Mouse (Mus musculus): ENCODE results near the gene B3galnt2. TPM values are rescaled to one million over a fixed set of nuclear protein-coding genes. Genes with fewer than 3 reads are reported as not detected.

B3galnt2 gene
- polyA plus RNA-seq, 1 experiment = 46.4 TPM

DNA sequence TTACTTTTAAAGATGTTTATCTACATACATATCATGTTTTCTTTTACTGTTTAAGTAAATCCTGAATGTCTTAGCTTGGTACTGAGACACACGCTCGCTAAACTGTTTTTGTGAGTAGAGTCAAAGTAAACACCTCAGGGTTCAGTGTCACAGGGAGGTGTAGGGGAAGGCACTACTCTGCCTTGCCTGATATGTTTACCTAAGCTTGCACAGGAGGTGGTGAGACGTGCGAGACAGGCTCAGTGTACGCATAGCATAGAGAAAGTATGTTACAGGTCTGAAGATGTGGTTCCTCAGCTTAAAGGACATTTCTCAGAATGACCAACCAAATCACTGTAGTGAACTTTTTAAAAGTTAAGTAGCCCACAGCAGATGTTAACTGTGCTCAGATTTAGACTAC, 43.2 kb downstream of the B3galnt2 start:
- 62% methylated on average over 5 of the region's 5 CpGs for WGBS
- TF ChIP-seq POLR2A (IDR thresholded peaks at IDR 0.05; ENCODE audit: borderline replicate concordance, extremely low read depth, low read depth, low read length) = no peak
- no peak for TF ChIP-seq CTCF (IDR thresholded peaks at IDR 0.05; ENCODE audit: insufficient read depth, low read length)
- no peaks in the 10 kb centered on the region for H3K4me1 ChIP-seq (ENCODE audit: control insufficient read depth, insufficient read depth, low read length)

GRCm38 (mm10) chr13:14002706-14003105, 48.4 kb downstream of the B3galnt2 start:
- Histone ChIP-seq H3K4me3 (replicated peaks; ENCODE audit: extremely low read depth, low read depth, low read length) (no peak overlapping the region), H3K4me1 (ENCODE audit: control insufficient read depth, insufficient read depth, low read length) (no peaks in the 10 kb centered on the region)
- DNase-seq = no peak
- 64% methylated on average over 2 of the region's 2 CpGs for WGBS
- TF ChIP-seq POLR2A (IDR thresholded peaks at IDR 0.05; ENCODE audit: borderline replicate concordance, extremely low read depth, low read depth, low read length) = no peak
- TF ChIP-seq CTCF (IDR thresholded peaks at IDR 0.05; ENCODE audit: insufficient read depth, low read length) = no peak

More for the DNA sequence above, 43.2 kb downstream of the B3galnt2 start:
- DNase-seq = no peak
- H3K4me3 ChIP-seq (replicated peaks; ENCODE audit: extremely low read depth, low read depth, low read length) = no peak overlapping the region

DNA sequence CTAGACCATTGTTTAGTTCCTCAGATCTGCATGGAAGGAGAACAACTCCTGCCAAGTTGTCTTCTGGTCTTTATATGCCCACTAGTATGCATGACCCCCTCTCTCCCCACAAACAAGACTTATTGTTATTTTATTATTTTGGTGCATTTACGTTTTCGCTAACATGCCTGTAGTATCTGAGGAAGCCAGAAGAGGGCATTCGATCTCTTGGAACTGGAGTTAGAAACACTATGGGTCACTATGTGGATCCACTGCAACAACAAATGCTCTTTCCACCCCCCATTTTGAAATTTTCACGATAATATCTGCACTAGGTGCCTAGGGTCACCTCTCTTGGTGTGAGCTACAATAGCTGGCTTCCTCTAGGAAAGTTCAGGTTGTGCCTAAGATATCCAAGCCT, 49.8 kb downstream of the B3galnt2 start:
- Histone ChIP-seq H3K4me3 (replicated peaks; ENCODE audit: extremely low read depth, low read depth, low read length) (no peak overlapping the region), H3K4me1 (ENCODE audit: control insufficient read depth, insufficient read depth, low read length) (no peaks in the 10 kb centered on the region)
- DNase-seq = no peak
- TF ChIP-seq CTCF (IDR thresholded peaks at IDR 0.05; ENCODE audit: insufficient read depth, low read length) = no peak
- no peak for TF ChIP-seq POLR2A (IDR thresholded peaks at IDR 0.05; ENCODE audit: borderline replicate concordance, extremely low read depth, low read depth, low read length)
- WGBS = 77% methylated on average over 4 of the region's 4 CpGs

- Histone ChIP-seq H3K4me3 (replicated peaks; ENCODE audit: extremely low read depth, low read depth, low read length) (no peak overlapping the region), H3K4me1 (ENCODE audit: control insufficient read depth, insufficient read depth, low read length) (no peaks in the 10 kb centered on the region)
- TF ChIP-seq POLR2A (IDR thresholded peaks at IDR 0.05; ENCODE audit: borderline replicate concordance, extremely low read depth, low read depth, low read length) (no peak), CTCF (IDR thresholded peaks at IDR 0.05; ENCODE audit: insufficient read depth, low read length) (no peak)
- 92% methylated on average over 5 of the region's 5 CpGs for WGBS
- no peak for DNase-seq
These were observed 50.7 kb downstream of the B3galnt2 start for GRCm38 (mm10) chr13:14004999-14005398.

GRCm38 (mm10) chr13:14006056-14006455, 51.8 kb downstream of the B3galnt2 start:
- no peak overlapping the region for H3K4me3 ChIP-seq (replicated peaks; ENCODE audit: extremely low read depth, low read depth, low read length)
- 72% methylated on average over 2 of the region's 2 CpGs for WGBS
- H3K4me1 ChIP-seq (ENCODE audit: control insufficient read depth, insufficient read depth, low read length) = no peaks in the 10 kb centered on the region
- TF ChIP-seq POLR2A (IDR thresholded peaks at IDR 0.05; ENCODE audit: borderline replicate concordance, extremely low read depth, low read depth, low read length) = no peak
- no peak for TF ChIP-seq CTCF (IDR thresholded peaks at IDR 0.05; ENCODE audit: insufficient read depth, low read length)
- no peak for DNase-seq

- no peak for DNase-seq
- WGBS = 92% methylated on average over 4 of the region's 4 CpGs
- Histone ChIP-seq H3K4me1 (ENCODE audit: control insufficient read depth, insufficient read depth, low read length) (no peaks in the 10 kb centered on the region), H3K4me3 (replicated peaks; ENCODE audit: extremely low read depth, low read depth, low read length) (no peak overlapping the region)
- TF ChIP-seq POLR2A (IDR thresholded peaks at IDR 0.05; ENCODE audit: borderline replicate concordance, extremely low read depth, low read depth, low read length) = no peak
- TF ChIP-seq CTCF (IDR thresholded peaks at IDR 0.05; ENCODE audit: insufficient read depth, low read length) = no peak
These were observed 57.3 kb downstream of the B3galnt2 start for GRCm38 (mm10) chr13:14011454-14011995.

GRCm38 (mm10) chr13:14014001-14014400, 59.7 kb downstream of the B3galnt2 start:
- no peak for TF ChIP-seq POLR2A (IDR thresholded peaks at IDR 0.05; ENCODE audit: borderline replicate concordance, extremely low read depth, low read depth, low read length)
- TF ChIP-seq CTCF (IDR thresholded peaks at IDR 0.05; ENCODE audit: insufficient read depth, low read length) = no peak
- Histone ChIP-seq H3K4me3 (replicated peaks; ENCODE audit: extremely low read depth, low read depth, low read length) (no peak overlapping the region), H3K4me1 (ENCODE audit: control insufficient read depth, insufficient read depth, low read length) (no peaks in the 10 kb centered on the region)
- DNase-seq = no peak
- 93% methylated on average over 2 of the region's 2 CpGs for WGBS

GRCm38 (mm10) chr13:14014540-14014939, 60.3 kb downstream of the B3galnt2 start:
- 91% methylated on average over 4 of the region's 4 CpGs for WGBS
- H3K4me1 ChIP-seq (ENCODE audit: control insufficient read depth, insufficient read depth, low read length) = no peaks in the 10 kb centered on the region
- H3K4me3 ChIP-seq (replicated peaks; ENCODE audit: extremely low read depth, low read depth, low read length) = no peak overlapping the region
- DNase-seq = no peak
- TF ChIP-seq POLR2A (IDR thresholded peaks at IDR 0.05; ENCODE audit: borderline replicate concordance, extremely low read depth, low read depth, low read length) = no peak
- TF ChIP-seq CTCF (IDR thresholded peaks at IDR 0.05; ENCODE audit: insufficient read depth, low read length) = no peak

DNA sequence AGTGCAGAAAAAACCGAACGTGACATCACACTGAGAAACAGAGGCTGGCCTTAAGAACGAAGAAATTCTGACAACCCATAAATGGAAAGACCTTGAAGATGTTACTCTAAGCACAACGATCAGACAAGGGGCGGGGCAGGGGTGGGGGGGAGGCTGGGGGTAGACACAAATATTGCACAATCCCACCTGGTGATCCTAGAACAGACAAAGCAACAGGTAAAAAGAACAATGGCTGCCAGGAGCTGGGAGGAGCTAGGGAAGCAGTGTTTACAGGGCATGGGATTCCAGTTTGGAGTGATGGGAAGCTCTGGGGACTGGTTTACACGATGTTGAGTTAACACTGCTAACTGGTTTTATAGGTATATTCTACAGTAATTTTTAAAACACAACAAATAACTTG, 61.3 kb downstream of the B3galnt2 start:
- DNase-seq = no peak
- TF ChIP-seq CTCF (IDR thresholded peaks at IDR 0.05; ENCODE audit: insufficient read depth, low read length) (no peak), POLR2A (IDR thresholded peaks at IDR 0.05; ENCODE audit: borderline replicate concordance, extremely low read depth, low read depth, low read length) (no peak)
- 88% methylated on average over 6 of the region's 6 CpGs for WGBS

DNA sequence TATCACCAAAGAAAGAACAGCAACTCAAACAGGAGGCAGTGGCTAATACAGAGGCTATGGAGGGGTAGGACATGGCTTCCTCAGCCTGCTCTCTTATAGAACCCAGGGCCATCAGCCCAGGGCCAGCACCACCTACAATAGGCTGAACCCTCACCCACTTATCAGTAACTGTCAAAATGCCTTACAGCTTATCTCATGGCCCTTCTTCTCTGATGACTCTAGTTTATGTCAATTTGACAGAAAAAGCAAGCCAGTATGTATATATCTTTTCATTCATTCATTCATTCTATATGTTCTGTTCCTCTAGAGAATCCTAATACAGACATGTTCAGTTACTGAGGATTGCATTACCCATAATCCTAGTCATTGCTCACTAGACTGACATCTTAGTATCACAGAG, 64.0 kb downstream of the B3galnt2 start:
- H3K4me3 ChIP-seq (replicated peaks; ENCODE audit: extremely low read depth, low read depth, low read length) = no peak overlapping the region
- no peak for TF ChIP-seq POLR2A (IDR thresholded peaks at IDR 0.05; ENCODE audit: borderline replicate concordance, extremely low read depth, low read depth, low read length)
- no peak for TF ChIP-seq CTCF (IDR thresholded peaks at IDR 0.05; ENCODE audit: insufficient read depth, low read length)
- no peak for DNase-seq
- no peaks in the 10 kb centered on the region for H3K4me1 ChIP-seq (ENCODE audit: control insufficient read depth, insufficient read depth, low read length)

More for the DNA sequence above, 61.3 kb downstream of the B3galnt2 start:
- Histone ChIP-seq H3K4me1 (ENCODE audit: control insufficient read depth, insufficient read depth, low read length) (no peaks in the 10 kb centered on the region), H3K4me3 (replicated peaks; ENCODE audit: extremely low read depth, low read depth, low read length) (no peak overlapping the region)

Measured in lung, adult 2 months (tissue).